Mouse (Mus musculus): ENCODE measurements at regions not wholly inside any gene's neighbourhood (a gene's known extent, or its start where the extent isn't known, plus 50 kb on each side); places are given as distances from the start of the nearest gene placed in this dataset.
A peak's percentile ranks its signal among the peaks of the same experiment; 100 is the strongest.

GRCm38 (mm10) chr17:65081072-65081778 lies 245.4 kb upstream of the 4930583I09Rik start:
- H3K4me2 ChIP-seq (replicated peaks; ENCODE audit: low read depth, low read length, severe bottlenecking): no peak overlapping the region
- H3K27ac ChIP-seq (replicated peaks; ENCODE audit: low read depth, low read length): no peak overlapping the region
- WGBS: 68% methylated on average over 9 of the region's 9 CpGs
- no peak overlapping the region for H3K4me3 ChIP-seq (replicated peaks; ENCODE audit: low read length)
- no peak for ATAC-seq (ENCODE audit: low FRiP score, low read depth)
- no peak overlapping the region for H3K9ac ChIP-seq (ENCODE audit: low read depth, low read length, severe bottlenecking)
- no peaks in the 10 kb centered on the region for H3K4me1 ChIP-seq (ENCODE audit: control insufficient read depth, insufficient read depth, low read length)
- no peaks in the 10 kb centered on the region for H3K27me3 ChIP-seq (ENCODE audit: control insufficient read depth, insufficient read depth, low read length)
- no peaks in the 10 kb centered on the region for H3K36me3 ChIP-seq (ENCODE audit: control insufficient read depth, insufficient read depth, low read length)
- H3K9me3 ChIP-seq (ENCODE audit: control insufficient read depth, low read length): no peaks in the 10 kb centered on the region
- TF ChIP-seq POLR2A (IDR thresholded peaks at IDR 0.05; ENCODE audit: borderline replicate concordance, extremely low read depth, insufficient read depth, insufficient read length): no peak
- no peak for DNase-seq (ENCODE audit: low spot score)

GRCm38 (mm10) chr17:65074878-65075277 lies 239.0 kb upstream of the 4930583I09Rik start:
- Histone ChIP-seq H3K9ac (ENCODE audit: low read depth, low read length, severe bottlenecking) (no peak overlapping the region), H3K9me3 (ENCODE audit: control insufficient read depth, low read length) (no peaks in the 10 kb centered on the region), H3K27ac (replicated peaks; ENCODE audit: low read depth, low read length) (no peak overlapping the region), H3K27me3 (ENCODE audit: control insufficient read depth, insufficient read depth, low read length) (no peaks in the 10 kb centered on the region), H3K4me3 (replicated peaks; ENCODE audit: low read length) (no peak overlapping the region), H3K36me3 (ENCODE audit: control insufficient read depth, insufficient read depth, low read length) (no peaks in the 10 kb centered on the region), H3K4me1 (ENCODE audit: control insufficient read depth, insufficient read depth, low read length) (no peaks in the 10 kb centered on the region), H3K4me2 (replicated peaks; ENCODE audit: low read depth, low read length, severe bottlenecking) (no peak overlapping the region)
- ATAC-seq (ENCODE audit: low FRiP score, low read depth): no peak
- WGBS: 85% methylated on average over 4 of the region's 4 CpGs
- no peak for DNase-seq (ENCODE audit: low spot score)
- TF ChIP-seq POLR2A (IDR thresholded peaks at IDR 0.05; ENCODE audit: borderline replicate concordance, extremely low read depth, insufficient read depth, insufficient read length): no peak

- Histone ChIP-seq H3K4me2 (replicated peaks; ENCODE audit: low read depth, low read length, severe bottlenecking) (no peak overlapping the region), H3K27ac (replicated peaks; ENCODE audit: low read depth, low read length) (no peak overlapping the region), H3K4me3 (replicated peaks; ENCODE audit: low read length) (no peak overlapping the region), H3K27me3 (ENCODE audit: control insufficient read depth, insufficient read depth, low read length) (no peaks in the 10 kb centered on the region), H3K36me3 (ENCODE audit: control insufficient read depth, insufficient read depth, low read length) (no peaks in the 10 kb centered on the region), H3K9ac (ENCODE audit: low read depth, low read length, severe bottlenecking) (no peak overlapping the region), H3K9me3 (ENCODE audit: control insufficient read depth, low read length) (no peaks in the 10 kb centered on the region), H3K4me1 (ENCODE audit: control insufficient read depth, insufficient read depth, low read length) (no peaks in the 10 kb centered on the region)
- ATAC-seq (ENCODE audit: low FRiP score, low read depth) (no peak), DNase-seq (ENCODE audit: low spot score) (peak; percentile 16)
- whole genome bisulfite sequencing: 38% methylated on average over 3 of the region's 3 CpGs
- TF ChIP-seq POLR2A (IDR thresholded peaks at IDR 0.05; ENCODE audit: borderline replicate concordance, extremely low read depth, insufficient read depth, insufficient read length): no peak
Measured at GRCm38 (mm10) chr17:65071114-65071513, 235.2 kb upstream of the 4930583I09Rik start.

- H3K4me2 ChIP-seq (replicated peaks; ENCODE audit: low read depth, low read length, severe bottlenecking): no peak overlapping the region
- no peaks in the 10 kb centered on the region for H3K36me3 ChIP-seq (ENCODE audit: control insufficient read depth, insufficient read depth, low read length)
- no peak overlapping the region for H3K27ac ChIP-seq (replicated peaks; ENCODE audit: low read depth, low read length)
- H3K4me1 ChIP-seq (ENCODE audit: control insufficient read depth, insufficient read depth, low read length): no peaks in the 10 kb centered on the region
- no peaks in the 10 kb centered on the region for H3K9me3 ChIP-seq (ENCODE audit: control insufficient read depth, low read length)
- no peak for TF ChIP-seq POLR2A (IDR thresholded peaks at IDR 0.05; ENCODE audit: borderline replicate concordance, extremely low read depth, insufficient read depth, insufficient read length)
- no peak overlapping the region for H3K4me3 ChIP-seq (replicated peaks; ENCODE audit: low read length)
- no peak overlapping the region for H3K9ac ChIP-seq (ENCODE audit: low read depth, low read length, severe bottlenecking)
- no peaks in the 10 kb centered on the region for H3K27me3 ChIP-seq (ENCODE audit: control insufficient read depth, insufficient read depth, low read length)
- DNase-seq (ENCODE audit: low spot score): no peak
- ATAC-seq (ENCODE audit: low FRiP score, low read depth): no peak
- WGBS: 81% methylated on average over 3 of the region's 3 CpGs
Measured at GRCm38 (mm10) chr17:65066135-65066534, 230.3 kb upstream of the 4930583I09Rik start.

GRCm38 (mm10) chr17:65056059-65056458 lies 220.2 kb upstream of the 4930583I09Rik start:
- no peak for TF ChIP-seq POLR2A (IDR thresholded peaks at IDR 0.05; ENCODE audit: borderline replicate concordance, extremely low read depth, insufficient read depth, insufficient read length)
- no peak overlapping the region for H3K27ac ChIP-seq (replicated peaks; ENCODE audit: low read depth, low read length)
- no peak for ATAC-seq (ENCODE audit: low FRiP score, low read depth)
- no peaks in the 10 kb centered on the region for H3K36me3 ChIP-seq (ENCODE audit: control insufficient read depth, insufficient read depth, low read length)
- DNase-seq (ENCODE audit: low spot score): peak; percentile 7
- 63% methylated on average over 4 of the region's 4 CpGs for WGBS
- no peaks in the 10 kb centered on the region for H3K9me3 ChIP-seq (ENCODE audit: control insufficient read depth, low read length)
- no peaks in the 10 kb centered on the region for H3K4me1 ChIP-seq (ENCODE audit: control insufficient read depth, insufficient read depth, low read length)
- H3K4me2 ChIP-seq (replicated peaks; ENCODE audit: low read depth, low read length, severe bottlenecking): no peak overlapping the region
- no peak overlapping the region for H3K9ac ChIP-seq (ENCODE audit: low read depth, low read length, severe bottlenecking)
- no peak overlapping the region for H3K4me3 ChIP-seq (replicated peaks; ENCODE audit: low read length)
- H3K27me3 ChIP-seq (ENCODE audit: control insufficient read depth, insufficient read depth, low read length): no peaks in the 10 kb centered on the region
